Mouse (Mus musculus): Measurements from ENCODE around the gene Mrpl37. TPM values are rescaled to one million over a fixed set of nuclear protein-coding genes. Genes with fewer than 3 reads are reported as not detected.

Gene Mrpl37
- total RNA-seq, 2 experiments from 2014 or later, result 59.4 to 59.9 TPM

DNA sequence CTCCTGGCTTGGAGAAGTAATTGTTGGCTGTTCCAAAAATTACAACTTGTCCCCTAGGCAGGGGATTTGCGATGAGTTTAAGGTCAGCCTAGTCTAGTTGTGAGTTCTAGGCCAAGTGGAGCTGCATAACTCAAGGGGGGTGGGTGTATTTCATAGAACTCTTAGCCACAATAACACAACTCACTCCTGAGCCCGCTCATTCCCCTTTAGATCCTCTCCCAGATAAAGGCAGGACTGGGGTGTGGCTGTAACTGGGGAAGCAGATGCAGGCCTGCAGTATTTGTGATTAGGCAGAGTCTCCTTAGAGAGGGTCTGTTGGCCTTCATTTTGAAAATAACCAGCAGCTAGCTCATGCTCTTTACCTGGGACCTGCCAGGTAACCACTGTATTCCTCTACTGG is 58.5 kb downstream of the Mrpl37 start:
- TF ChIP-seq CTCF (conservative IDR thresholded peaks at IDR 0.05), result no peak
- DNase-seq (ENCODE audit: low spot score in 2 of 2), result no peak
- Histone ChIP-seq H3K4me3 (no peak overlapping the region), H3K27ac (no peak overlapping the region)

DNA sequence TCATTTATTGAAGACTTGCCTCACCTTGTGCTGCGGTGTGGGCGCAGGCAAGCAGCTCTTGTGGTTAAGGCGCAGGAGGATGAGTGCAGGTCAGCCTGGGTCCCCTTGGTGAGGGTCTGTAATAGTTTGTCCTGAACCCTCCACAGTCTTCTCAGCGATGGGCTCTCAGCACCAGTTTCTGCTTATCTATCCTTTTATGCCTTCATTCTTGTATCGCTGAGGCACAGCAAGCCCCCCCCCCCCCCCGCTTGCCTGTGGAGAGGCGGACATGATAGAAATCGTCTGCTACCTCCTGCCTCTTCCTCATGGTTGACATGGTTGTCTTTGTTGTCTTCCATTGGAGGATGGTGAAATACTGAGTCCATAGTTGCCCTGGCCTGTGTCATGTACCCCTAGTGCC is 59.3 kb downstream of the Mrpl37 start:
- TF ChIP-seq CTCF (conservative IDR thresholded peaks at IDR 0.05), result no peak
- DNase-seq (ENCODE audit: low spot score in 2 of 2), result no peak
- no peak overlapping the region for H3K4me3 ChIP-seq
- no peak overlapping the region for H3K27ac ChIP-seq

DNA sequence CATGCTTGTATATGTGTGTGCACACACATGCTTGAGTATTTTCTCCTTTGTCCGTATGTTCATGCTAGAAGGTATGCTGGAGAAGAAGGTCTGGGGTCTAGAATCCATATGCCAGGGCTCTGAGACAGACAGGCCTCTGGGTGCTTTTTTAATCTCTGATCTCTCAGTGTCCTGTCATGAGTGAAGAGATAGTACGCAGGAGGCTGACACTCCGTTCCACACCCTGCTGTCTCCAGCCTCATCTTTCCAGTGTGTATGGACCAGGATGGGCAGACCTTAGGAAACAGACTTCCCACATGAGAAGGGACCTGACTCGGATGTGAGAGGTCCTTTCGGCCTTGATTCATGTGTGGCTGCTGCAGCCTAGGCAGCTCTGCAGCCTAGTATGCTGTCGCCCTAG is 59.9 kb downstream of the Mrpl37 start:
- no peak for TF ChIP-seq CTCF (conservative IDR thresholded peaks at IDR 0.05)
- Histone ChIP-seq H3K27ac (no peak overlapping the region), H3K4me3 (no peak overlapping the region)
- DNase-seq (ENCODE audit: low spot score in 2 of 2), result no peak

DNA sequence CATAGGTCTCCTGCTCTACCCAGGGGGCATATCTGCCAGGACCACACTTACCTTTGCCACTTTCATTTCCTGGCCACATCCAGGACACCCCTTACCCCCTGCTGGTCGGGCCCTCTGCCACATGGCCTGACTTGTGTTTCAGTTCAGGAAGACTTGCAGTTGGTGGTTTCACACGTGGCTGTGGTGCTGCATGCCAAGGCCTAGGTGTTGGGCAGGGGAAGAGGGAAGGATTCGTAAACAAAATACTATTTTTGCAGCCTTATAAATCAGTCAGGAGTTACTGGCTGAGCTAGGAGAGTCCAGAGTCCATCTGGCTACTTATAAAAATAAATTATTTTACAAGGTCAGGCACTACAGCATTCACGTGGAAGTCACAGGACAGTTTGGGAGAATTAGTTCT is 60.4 kb downstream of the Mrpl37 start:
- TF ChIP-seq CTCF (conservative IDR thresholded peaks at IDR 0.05), result no peak
- Histone ChIP-seq H3K4me3 (no peak overlapping the region), H3K27ac (no peak overlapping the region)
- DNase-seq (ENCODE audit: low spot score in 2 of 2), result no peak

Other genes with a start within 250 kb of the Mrpl37 start
- gene Ssbp3, start 156.2 kb downstream of the Mrpl37 start, total RNA-seq (2021), result 100 to 1,000 TPM; 157 TPM
- gene Cyb5rl, start 120 bp upstream of the Mrpl37 start, total RNA-seq (2021), result 1 to 10 TPM; 3.9 to 9.6 TPM
- gene Cdcp2, start 30.0 kb upstream of the Mrpl37 start, total RNA-seq (2021), result not detected
- gene Tmem59, start 111.5 kb upstream of the Mrpl37 start, total RNA-seq (2021), result 100 to 1,000 TPM; 207 TPM
- gene Tceanc2, start 112.2 kb upstream of the Mrpl37 start, total RNA-seq (2021), result 10 to 100 TPM; 14.6 to 18.0 TPM
- not detected for gene Ldlrad1, start 142.3 kb upstream of the Mrpl37 start, total RNA-seq (2021)
- 10 to 100 TPM; 31.7 to 33.4 TPM for gene Lrrc42, start 186.7 kb upstream of the Mrpl37 start, total RNA-seq (2021)
- gene Hspb11, start 186.7 kb upstream of the Mrpl37 start, total RNA-seq (2021), result 10 to 100 TPM; 22.9 to 26.0 TPM
- not detected for gene Dio1, start 240.3 kb upstream of the Mrpl37 start, total RNA-seq (2021)
- 10 to 100 TPM; 49.4 to 51.2 TPM for gene Yipf1, start 247.5 kb upstream of the Mrpl37 start, total RNA-seq (2021)